Mouse (Mus musculus) splenic B cell, adult 2 months (primary cell): ENCODE data around the gene Rps17.

Source experiments
- DNase-seq: peaks from one replicate; pipeline ENCODE4 v3.0.0-alpha.2; 2011; ENCODE audit warnings: low read depth, low spot score
- H3K27me3 ChIP-seq: 2 replicates; pipeline ENCODE4 v1.6.1; 2012; ENCODE audit warnings: mild to moderate bottlenecking, low read length, moderate library complexity, mixed read lengths; ENCODE audit not compliant: control insufficient read depth, poor library complexity, insufficient read depth, severe bottlenecking
- H3K36me3 ChIP-seq: 2 replicates; pipeline ENCODE4 v1.6.1; 2012; ENCODE audit warnings: mild to moderate bottlenecking, low read length, moderate library complexity, mixed read lengths; ENCODE audit not compliant: control insufficient read depth, poor library complexity, insufficient read depth, severe bottlenecking

The Rps17 gene

DNA sequence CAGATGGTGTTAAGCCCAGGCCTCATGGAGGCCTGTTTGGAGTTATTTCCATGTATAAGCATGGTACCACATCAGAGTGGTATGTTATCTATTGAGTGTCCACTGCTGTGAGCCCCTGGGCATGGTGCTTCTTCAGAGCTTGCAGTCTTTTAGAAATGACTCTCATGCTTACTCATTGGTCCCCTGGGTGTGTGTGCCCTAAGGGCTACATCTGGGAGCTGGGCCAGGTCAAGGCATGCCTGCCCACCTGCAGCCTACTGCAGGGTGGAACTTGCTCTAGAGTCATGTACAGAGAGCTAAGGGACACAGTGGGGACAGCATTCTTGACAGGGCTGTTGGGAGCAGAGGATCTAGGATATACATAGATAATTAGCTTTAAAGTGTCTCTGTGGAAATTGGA lies 33.5 kb downstream of the Rps17 start:
- no peaks in the 10 kb centered on the region for H3K27me3 ChIP-seq
- no peak for DNase-seq
- no peaks in the 10 kb centered on the region for H3K36me3 ChIP-seq

DNA sequence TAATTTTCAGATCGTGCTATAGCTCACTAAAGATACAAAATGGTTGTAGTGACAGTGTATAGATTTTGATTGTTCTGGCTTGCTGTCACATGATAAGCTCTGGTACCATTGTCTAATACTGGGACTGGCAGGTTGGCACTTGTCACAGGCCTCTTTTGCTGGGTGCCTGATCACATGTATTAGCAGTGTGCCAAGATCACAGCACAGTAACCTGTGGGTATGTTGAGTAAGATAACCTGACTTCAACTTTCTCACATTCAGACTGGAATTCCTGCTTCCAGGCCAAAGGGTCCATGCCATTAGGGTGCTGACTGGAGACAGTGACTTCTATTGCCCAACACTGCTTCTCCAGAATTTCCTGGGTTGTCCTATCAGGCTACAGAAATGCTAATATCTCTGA lies 33.9 kb downstream of the Rps17 start:
- DNase-seq = no peak
- H3K27me3 ChIP-seq = no peaks in the 10 kb centered on the region
- no peaks in the 10 kb centered on the region for H3K36me3 ChIP-seq

DNA sequence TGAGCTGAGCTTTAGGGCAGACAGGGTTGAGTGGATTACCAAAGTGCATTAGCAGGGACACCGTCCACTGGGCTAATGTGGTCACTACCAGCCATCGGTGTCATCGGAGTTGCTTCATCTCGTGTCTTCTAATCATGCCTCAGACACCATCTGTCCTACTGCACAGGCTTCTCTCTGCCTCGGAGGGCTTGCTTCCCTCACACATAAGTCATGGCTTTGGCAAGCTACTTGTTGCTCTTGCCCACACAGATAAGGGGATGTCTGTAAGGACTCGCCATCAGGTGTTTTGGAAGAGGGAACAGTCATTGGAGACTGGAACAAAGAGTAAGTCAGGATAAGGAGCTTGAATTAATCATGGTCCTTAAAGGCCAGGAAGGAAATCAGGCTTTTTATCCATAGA lies 35.8 kb downstream of the Rps17 start:
- H3K36me3 ChIP-seq = no peaks in the 10 kb centered on the region
- no peaks in the 10 kb centered on the region for H3K27me3 ChIP-seq
- DNase-seq = no peak

DNA sequence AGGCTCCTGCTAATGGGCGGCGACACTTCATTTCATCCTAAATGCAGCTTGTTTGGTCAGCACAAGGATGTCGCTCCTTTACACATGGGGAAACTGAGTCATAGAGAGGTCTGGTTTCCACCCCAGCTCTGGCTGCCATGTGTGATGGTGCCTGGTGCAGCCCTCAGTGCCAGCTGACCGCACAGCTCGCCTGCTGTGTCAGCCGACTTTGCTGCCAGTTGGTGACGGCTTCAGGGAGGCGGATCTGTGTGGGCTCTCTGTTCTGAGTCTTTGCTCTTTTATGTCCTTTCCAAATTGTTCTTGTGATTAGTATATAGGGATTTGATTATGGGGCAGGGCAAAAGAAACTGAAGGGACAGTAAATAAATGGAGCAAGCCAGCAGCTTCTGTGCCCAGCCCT lies 37.3 kb downstream of the Rps17 start:
- Histone ChIP-seq H3K36me3 (no peaks in the 10 kb centered on the region), H3K27me3 (no peaks in the 10 kb centered on the region; the same call in 1 of the 2 replicates)
- DNase-seq = no peak

DNA sequence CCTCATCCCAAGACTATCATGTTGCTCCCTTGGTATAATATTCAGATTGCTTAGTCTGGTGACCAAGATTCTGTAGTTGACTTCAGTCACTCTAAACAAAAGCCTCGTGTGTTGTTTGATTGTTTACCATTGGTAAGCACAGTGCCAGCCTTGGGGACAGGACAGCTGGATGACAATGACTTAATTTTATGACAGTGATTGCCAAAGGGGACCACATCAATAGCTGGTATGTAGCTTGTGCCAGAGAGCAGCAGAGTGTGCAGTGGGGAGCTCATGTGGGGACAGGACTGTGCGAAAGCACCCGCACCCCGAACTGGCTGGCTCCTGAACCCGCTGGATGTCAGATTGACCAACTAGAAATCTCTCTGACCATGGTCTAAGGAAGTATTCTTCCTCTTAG lies 40.4 kb downstream of the Rps17 start:
- Histone ChIP-seq H3K27me3 (no peaks in the 10 kb centered on the region; the same call in 1 of the 2 replicates), H3K36me3 (no peaks in the 10 kb centered on the region)
- no peak for DNase-seq

DNA sequence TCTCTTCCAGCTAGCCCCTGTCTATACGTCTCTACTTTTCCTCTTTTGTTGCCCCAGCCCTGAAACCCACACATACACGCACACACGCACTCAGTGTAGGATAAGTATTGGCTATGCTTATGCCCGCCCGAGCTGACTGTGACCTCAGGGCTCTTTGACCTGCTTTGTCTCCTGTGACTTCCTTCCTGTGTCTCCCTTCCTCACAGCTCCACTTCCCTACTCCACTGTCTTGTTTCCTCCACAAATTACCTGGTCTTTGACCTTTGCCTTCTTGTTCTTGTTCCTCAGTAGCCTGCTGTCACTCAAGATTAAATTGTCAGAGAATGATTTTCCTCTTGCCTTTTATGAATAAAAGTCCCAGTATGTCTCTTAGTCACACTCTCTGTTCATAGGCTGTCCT lies 41.0 kb downstream of the Rps17 start:
- no peak for DNase-seq
- Histone ChIP-seq H3K36me3 (no peaks in the 10 kb centered on the region), H3K27me3 (no peaks in the 10 kb centered on the region; the same call in 1 of the 2 replicates)

DNA sequence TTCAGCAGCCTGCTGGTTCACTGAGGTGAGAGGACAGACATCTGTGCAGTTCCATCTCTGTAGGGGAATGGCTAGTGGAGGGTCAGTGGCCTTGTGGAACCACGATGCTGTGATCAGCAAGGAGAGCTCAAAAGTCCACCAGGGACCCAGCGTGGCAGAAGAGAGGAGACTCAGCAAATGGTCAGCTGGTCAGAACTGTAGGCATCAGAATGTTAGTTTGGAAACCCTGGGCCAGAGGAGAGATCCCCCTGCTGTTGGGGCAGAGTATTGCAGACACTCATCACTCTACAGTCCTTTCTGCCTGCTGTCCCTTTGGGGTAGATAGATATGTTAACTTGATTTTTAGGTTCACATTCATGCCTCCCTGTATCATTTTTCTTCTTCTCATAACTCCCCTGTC lies 41.4 kb downstream of the Rps17 start:
- H3K27me3 ChIP-seq = no peaks in the 10 kb centered on the region; the same call in 1 of the 2 replicates
- H3K36me3 ChIP-seq = no peaks in the 10 kb centered on the region
- DNase-seq = peak; percentile 59

DNA sequence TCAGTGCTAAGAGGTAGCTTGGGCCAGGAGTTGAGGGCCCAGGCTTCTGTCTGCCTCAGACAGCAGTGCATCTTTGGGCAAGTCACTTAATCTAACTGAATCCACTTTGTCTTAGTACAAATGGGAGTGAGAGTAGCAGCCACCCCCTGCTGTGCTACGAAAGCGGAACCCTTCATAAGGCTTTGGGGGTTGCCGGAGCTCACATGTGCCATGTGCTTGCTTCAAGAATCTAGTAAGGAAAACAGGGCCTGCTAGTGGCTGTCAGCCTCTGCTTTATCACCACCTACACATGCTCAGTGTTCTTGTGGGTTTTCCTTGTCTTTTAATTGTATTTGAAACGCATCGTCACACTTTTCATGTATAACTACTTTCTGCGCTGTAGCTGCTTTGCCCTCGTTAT lies 43.7 kb downstream of the Rps17 start:
- no peaks in the 10 kb centered on the region for H3K36me3 ChIP-seq
- no peak for DNase-seq

DNA sequence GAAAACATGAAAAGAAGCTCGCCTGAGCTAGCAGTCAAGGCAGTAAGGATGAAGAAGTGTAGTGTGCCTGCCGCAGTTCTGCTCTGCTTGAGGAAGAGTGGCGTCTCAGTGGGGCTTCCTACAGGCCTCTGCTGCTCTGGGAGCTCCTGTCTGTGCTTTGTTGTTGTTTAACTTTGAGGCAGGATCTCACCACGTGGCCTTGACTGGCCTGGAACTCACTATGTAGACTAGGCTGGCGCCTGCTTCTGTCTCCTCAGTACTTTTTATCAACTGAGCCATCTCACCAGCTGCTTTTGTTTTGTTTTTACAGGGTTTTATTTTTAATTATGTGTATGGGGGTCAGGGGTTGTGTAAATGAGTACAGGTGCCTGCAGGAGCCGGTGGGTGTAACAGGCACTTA lies 46.8 kb downstream of the Rps17 start:
- Histone ChIP-seq H3K27me3 (no peaks in the 10 kb centered on the region; the same call in 1 of the 2 replicates), H3K36me3 (no peaks in the 10 kb centered on the region)
- no peak for DNase-seq

More for the DNA sequence above, 43.7 kb downstream of the Rps17 start:
- H3K27me3 ChIP-seq = no peaks in the 10 kb centered on the region; the same call in 1 of the 2 replicates

DNA sequence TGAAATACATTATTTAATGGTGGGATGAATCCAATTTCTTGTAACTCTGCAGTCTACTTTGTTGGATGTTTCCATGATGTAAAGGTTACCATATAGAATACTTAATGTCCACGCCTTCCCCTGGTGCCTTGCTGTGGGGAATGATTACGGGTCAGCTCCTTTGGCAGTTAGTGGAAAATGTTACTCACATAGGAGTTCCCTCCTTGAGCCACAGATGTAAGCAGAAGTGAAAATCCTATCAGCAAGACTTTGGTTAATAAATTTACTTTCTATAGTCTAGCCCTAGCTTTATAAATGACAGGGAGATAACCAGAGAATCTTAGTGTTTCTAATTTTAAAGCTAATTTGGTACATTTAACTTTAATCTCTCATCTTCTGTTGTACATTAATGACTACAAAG lies 49.9 kb downstream of the Rps17 start:
- DNase-seq = peak; percentile 8
- H3K27me3 ChIP-seq = no peaks in the 10 kb centered on the region
- H3K36me3 ChIP-seq = no peaks in the 10 kb centered on the region
